Mouse (Mus musculus) layer of hippocampus, adult 18-20 months (tissue): Measurements from ENCODE around the gene St7. TPM values are rescaled to one million over a fixed set of nuclear protein-coding genes. Genes with fewer than 3 reads are reported as not detected.

Experiments used
- total RNA-seq, 2 experiments: library from RNA; stranded (reverse); gene quantifications; 2 replicates each; pipeline ENCODE4 v1.2.3; 2021

Gene St7
- total RNA-seq, 2 experiments from 2014 or later, result 47.4 to 47.7 TPM

Other genes with a start within 250 kb of the St7 start
- gene Met, start 229.1 kb upstream of the St7 start, total RNA-seq, result 1 to 10 TPM; 1.7 to 3.2 TPM
- gene Capza2, start 56.7 kb upstream of the St7 start, total RNA-seq, result 100 to 1,000 TPM; 288 to 300 TPM